Mouse (Mus musculus) CH12.LX (cell line): Measurements from ENCODE around the gene Ank3. TPM values are rescaled to one million over a fixed set of nuclear protein-coding genes. Genes with fewer than 3 reads are reported as not detected.

ENCODE experiments used
- DNase-seq: peaks from one replicate; pipeline ENCODE4 v3.0.0-alpha.2; 2013; ENCODE audit errors: extremely low read depth
- H3K27ac ChIP-seq: 2 replicates; pipeline ENCODE4 v1.5.1; 2012; ENCODE audit warnings: low read depth, mild to moderate bottlenecking, control low read depth, moderate library complexity; ENCODE audit not compliant: insufficient read depth
- H3K27me3 ChIP-seq: replicated peaks from 2 replicates; pipeline ENCODE3; 2012; ENCODE audit warnings: inconsistent platforms
- H3K36me3 ChIP-seq, 2 experiments: replicated peaks in 1 of 2; 2 replicates each; pipeline versions ENCODE3 to v1.6.1; 2012; ENCODE audit warnings: inconsistent platforms in 1 of 2, low read length in 1 of 2, mild to moderate bottlenecking in 1 of 2, mixed read lengths in 1 of 2, moderate library complexity in 1 of 2; ENCODE audit not compliant: control insufficient read depth in 1 of 2, insufficient read depth in 1 of 2
- H3K4me1 ChIP-seq, 2 experiments: 2 replicates each; pipeline ENCODE4 v1.6.1; 2012; ENCODE audit warnings: inconsistent platforms in 1 of 2, moderate library complexity in 1 of 2; ENCODE audit not compliant: insufficient read depth in 2 of 2, control insufficient read depth in 1 of 2
- H3K4me2 ChIP-seq: 2 replicates; pipeline ENCODE4 v1.6.1; 2012; ENCODE audit warnings: low read depth, mild to moderate bottlenecking, control low read depth; ENCODE audit not compliant: poor library complexity, insufficient read depth, severe bottlenecking
- H3K4me3 ChIP-seq, 3 experiments: fragments of 150-350 bp in 1 of 3; sonication (generic) in 1 of 3; replicated peaks in 1 of 3; 2 replicates each; pipeline versions ENCODE3 to v1.5.1; 2011 to 2012; ENCODE audit warnings: low read depth in 2 of 3, low read length in 2 of 3, mild to moderate bottlenecking in 2 of 3, moderate library complexity in 2 of 3, control low read depth in 1 of 3, improper control_type of control experiment in 1 of 3, inconsistent platforms in 1 of 3, mixed read lengths in 1 of 3; ENCODE audit not compliant: poor library complexity in 1 of 3
- H3K79me2 ChIP-seq: replicated peaks from 2 replicates; pipeline ENCODE4 v1.6.1; 2012; ENCODE audit warnings: mild to moderate bottlenecking, moderate library complexity; ENCODE audit not compliant: control insufficient read depth, poor library complexity, insufficient read depth, severe bottlenecking; ENCODE audit errors: extremely low read depth
- H3K9ac ChIP-seq: 2 replicates; pipeline ENCODE4 v1.6.1; 2012; ENCODE audit warnings: low read depth, mild to moderate bottlenecking, control low read depth, moderate library complexity; ENCODE audit not compliant: insufficient read depth
- H3K9me3 ChIP-seq: replicated peaks from 2 replicates; pipeline ENCODE3; 2012; ENCODE audit warnings: low read length, inconsistent platforms, mixed read lengths
- CHD1 ChIP-seq: IDR thresholded peaks from 2 replicates; pipeline ENCODE4 v1.6.1; 2012; ENCODE audit warnings: low read depth, low read length, improper control_type of control experiment, inconsistent platforms
- CTCF ChIP-seq, 2 experiments: IDR thresholded peaks in 1 of 2; conservative IDR thresholded peaks in 1 of 2; 2 replicates each; pipeline ENCODE4 v1.5.1; 2011 to 2012; ENCODE audit warnings: low read depth in 2 of 2, low read length in 2 of 2, improper control_type of control experiment in 1 of 2, inconsistent platforms in 1 of 2, mild to moderate bottlenecking in 1 of 2, moderate library complexity in 1 of 2
- ELF1 ChIP-seq: IDR thresholded peaks from 2 replicates; pipeline ENCODE4 v1.6.1; 2014; ENCODE audit warnings: low read depth, mild to moderate bottlenecking, inconsistent platforms, low read length, improper control_type of control experiment
- EP300 ChIP-seq: IDR thresholded peaks from 2 replicates; pipeline ENCODE4 v1.6.1; 2011; ENCODE audit warnings: low read length, improper control_type of control experiment
- IRF4 ChIP-seq: IDR thresholded peaks from 2 replicates; pipeline ENCODE4 v1.6.1; 2014; ENCODE audit warnings: low read depth, mild to moderate bottlenecking, inconsistent platforms, low read length, improper control_type of control experiment
- JUND ChIP-seq: conservative IDR thresholded peaks from 2 replicates; pipeline ENCODE4 v1.6.1; 2011; ENCODE audit warnings: low read depth, low read length, improper control_type of control experiment
- MAFK ChIP-seq: IDR thresholded peaks from 2 replicates; pipeline ENCODE4 v1.6.1; 2011; ENCODE audit warnings: low read length, improper control_type of control experiment; ENCODE audit not compliant: insufficient replicate concordance
- MEF2A ChIP-seq: IDR thresholded peaks from 2 replicates; pipeline ENCODE4 v1.6.1; 2014; ENCODE audit warnings: low read depth, mild to moderate bottlenecking, inconsistent platforms, low read length, improper control_type of control experiment, borderline replicate concordance
- MXI1 ChIP-seq: IDR thresholded peaks from 2 replicates; pipeline ENCODE4 v1.6.1; 2011; ENCODE audit warnings: mild to moderate bottlenecking, low read depth, low read length, improper control_type of control experiment
- NELFE ChIP-seq: IDR thresholded peaks from 2 replicates; pipeline ENCODE4 v1.6.1; 2011; ENCODE audit warnings: low read depth, low read length, improper control_type of control experiment
- NRF1 ChIP-seq: IDR thresholded peaks from 2 replicates; pipeline ENCODE4 v1.6.1; 2014; ENCODE audit warnings: low read depth, mild to moderate bottlenecking, inconsistent platforms, low read length, improper control_type of control experiment, moderate library complexity
- PAX5 ChIP-seq: IDR thresholded peaks from 2 replicates; pipeline ENCODE4 v1.6.1; 2012; ENCODE audit warnings: low read length, inconsistent platforms, mixed read lengths
- POLR2AphosphoS2 ChIP-seq: IDR thresholded peaks from 2 replicates; pipeline ENCODE4 v1.6.1; 2011; ENCODE audit warnings: low read depth, low read length, improper control_type of control experiment
- RAD21 ChIP-seq: IDR thresholded peaks from 2 replicates; pipeline ENCODE4 v1.6.1; 2011; ENCODE audit warnings: low read depth, mild to moderate bottlenecking, low read length, improper control_type of control experiment, moderate library complexity
- SIN3A ChIP-seq: IDR thresholded peaks from 2 replicates; pipeline ENCODE4 v1.6.1; 2012; ENCODE audit warnings: low read length, improper control_type of control experiment, inconsistent platforms
- TBP ChIP-seq: conservative IDR thresholded peaks from 2 replicates; pipeline ENCODE4 v1.6.1; 2011; ENCODE audit warnings: low read depth, low read length, improper control_type of control experiment
- UBTF ChIP-seq: IDR thresholded peaks from 2 replicates; pipeline ENCODE4 v1.6.1; 2012; ENCODE audit warnings: low read depth, mild to moderate bottlenecking, inconsistent platforms, low read length, improper control_type of control experiment, moderate library complexity
- ZC3H11A ChIP-seq: IDR thresholded peaks from 2 replicates; pipeline ENCODE4 v1.6.1; 2012; ENCODE audit warnings: low read depth, mild to moderate bottlenecking, inconsistent platforms, low read length, improper control_type of control experiment
- ZKSCAN1 ChIP-seq: IDR thresholded peaks from 2 replicates; pipeline ENCODE4 v1.6.1; 2012; ENCODE audit warnings: low read depth, inconsistent platforms, low read length, improper control_type of control experiment, borderline replicate concordance
- ZMIZ1 ChIP-seq: IDR thresholded peaks from 2 replicates; pipeline ENCODE4 v1.6.1; 2012; ENCODE audit warnings: low read depth, mild to moderate bottlenecking, inconsistent platforms, low read length, improper control_type of control experiment
- ZNF384 ChIP-seq: IDR thresholded peaks from 2 replicates; pipeline ENCODE4 v1.6.1; 2012; ENCODE audit warnings: low read depth, low read length, improper control_type of control experiment, inconsistent platforms
- dilution Hi-C: fragments of 300-500 bp; cut with MboI; formaldehyde crosslinking; loops from 2 replicates; pipeline ENCODE4 v1.14.3; 2020; ENCODE audit warnings: low sequenced_read_pairs; ENCODE audit not compliant: extremely low pct_unique_long_range_greater_than_20kb, extremely low pct_ligation_motif_present
- in situ Hi-C: fragments of 300-500 bp; cut with MboI; formaldehyde crosslinking; loops from 3 replicates; pipeline ENCODE4 v1.14.3; 2019; ENCODE audit warnings: low sequenced_read_pairs, low pct_ligation_motif_present, low pct_unique_long_range_greater_than_20kb, mixed read lengths
- polyA plus RNA-seq: library from polyadenylated mRNA; unstranded; fragments of >175 nt; gene quantifications from 2 replicates; pipeline ENCODE4 v1.2.1, GENCODE M21; 2012; ENCODE audit warnings: low read depth; ENCODE audit not compliant: insufficient read length
- total RNA-seq, 2 experiments: library from RNA; depleted of rRNA; stranded (reverse); fragments of 300-350 nt in 1 of 2; fragments of >200 nt in 1 of 2; gene quantifications; 2 replicates each; pipeline ENCODE4 v1.2.3; 2012 to 2014

The Ank3 gene
- total and polyA plus RNA-seq, 3 experiments: 4.7 to 8.3 (median 6.2) TPM

GRCm38 (mm10) chr10:69686336-69686735 lies 287.8 kb downstream of the Ank3 start:
- Histone ChIP-seq H3K79me2 (no peaks in the 10 kb centered on the region), H3K36me3 (no peaks in the 10 kb centered on the region), H3K27me3 (no peaks in the 10 kb centered on the region), H3K4me2 (no peak overlapping the region), H3K9ac (no peak overlapping the region), H3K4me3 (no peak overlapping the region), H3K9me3 (peaks cover 8% of the 10 kb centered on the region), H3K4me1 (no peaks in the 10 kb centered on the region), H3K27ac (no peak overlapping the region)
- DNase-seq: no peak
- no peak for TF ChIP-seq MEF2A
- no peak for TF ChIP-seq UBTF
- no peak for TF ChIP-seq PAX5
- no peak for TF ChIP-seq MXI1
- no peak for TF ChIP-seq ZNF384
- TF ChIP-seq ZKSCAN1: no peak
- TF ChIP-seq EP300: no peak
- no peak for TF ChIP-seq POLR2AphosphoS2
- TF ChIP-seq NRF1: no peak
- in situ Hi-C loops (no loop called here), dilution Hi-C loops (no loop called here)

DNA sequence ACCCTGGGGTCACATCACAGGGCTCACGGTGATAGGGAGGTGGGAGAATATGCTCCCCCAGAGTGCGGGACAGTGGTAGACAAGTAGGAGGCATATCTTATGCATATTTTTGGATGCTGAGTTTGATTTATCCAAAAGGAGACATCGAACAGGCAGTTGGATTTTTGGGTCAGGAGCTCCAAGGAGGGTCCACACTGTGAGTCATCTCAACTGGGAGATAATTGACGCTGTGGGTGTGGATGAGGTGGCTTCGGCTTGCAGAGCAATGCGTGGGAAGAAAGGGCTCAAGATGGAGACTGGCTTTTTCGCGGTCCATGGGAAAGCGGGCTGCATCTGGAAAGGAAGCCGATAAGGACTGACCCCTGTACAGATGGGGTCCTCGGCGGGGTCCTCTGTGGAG lies 290.5 kb downstream of the Ank3 start:
- TF ChIP-seq CHD1 (no peak), ELF1 (no peak), CTCF (conservative IDR thresholded peaks at IDR 0.05 in 1 of 2, IDR thresholded peaks at IDR 0.05 in 1 of 2; ENCODE audit: low read depth in 2 of 2, low read length in 2 of 2) (no peak), ZKSCAN1 (no peak), TBP (no peak), IRF4 (no peak), MAFK (no peak), RAD21 (no peak), NELFE (no peak), ZNF384 (no peak), ZC3H11A (no peak), NRF1 (no peak), MXI1 (no peak), JUND (no peak), SIN3A (no peak), EP300 (no peak), ZMIZ1 (no peak)
- TF ChIP-seq, all 38 proteins: peak for 0
- Histone ChIP-seq H3K36me3 (no peaks in the 10 kb centered on the region), H3K4me2 (no peak overlapping the region), H3K4me3 (no peak overlapping the region), H3K4me1 (no peaks in the 10 kb centered on the region), H3K27ac (no peak overlapping the region), H3K79me2 (no peaks in the 10 kb centered on the region), H3K27me3 (no peaks in the 10 kb centered on the region), H3K9me3 (peaks cover 2% of the 10 kb centered on the region), H3K9ac (no peak overlapping the region)
- in situ Hi-C loops: no loop called here
- dilution Hi-C loops: no loop called here
- DNase-seq: no peak
